Mouse (Mus musculus) kidney, embryonic 14.5 days (tissue): Measurements from ENCODE around the gene Gm572. TPM values are rescaled to one million over a fixed set of nuclear protein-coding genes. Genes with fewer than 3 reads are reported as not detected.

ENCODE experiments used
- ATAC-seq: fragments of 200-750 bp; cut with Nextera tagmentation; 2 replicates; pipeline ENCODE4 v1.8.0; 2017; ENCODE audit warnings: moderate number of reproducible peaks, mild to moderate bottlenecking, moderate TSS enrichment, moderate library complexity; ENCODE audit not compliant: low FRiP score, low TSS enrichment
- H3K27ac ChIP-seq: fragments of 300-500 bp; sonication (generic); 2 replicates; pipeline ENCODE4 v1.5.1; 2014; ENCODE audit warnings: low read depth, mild to moderate bottlenecking, low read length, moderate library complexity, mixed read lengths
- H3K27me3 ChIP-seq: fragments of 300-500 bp; sonication (generic); 2 replicates; pipeline ENCODE4 v1.6.1; 2014; ENCODE audit warnings: mild to moderate bottlenecking, low read length; ENCODE audit not compliant: control insufficient read depth, insufficient read depth
- H3K36me3 ChIP-seq: fragments of 300-500 bp; sonication (generic); 2 replicates; pipeline ENCODE4 v1.6.1; 2014; ENCODE audit warnings: low read length, mixed read lengths; ENCODE audit not compliant: control insufficient read depth, insufficient read depth
- H3K4me1 ChIP-seq: fragments of 300-500 bp; sonication (generic); 2 replicates; pipeline ENCODE4 v1.6.1; 2014; ENCODE audit warnings: low read length, mixed read lengths; ENCODE audit not compliant: control insufficient read depth, insufficient read depth
- H3K4me2 ChIP-seq: fragments of 300-500 bp; sonication (generic); replicated peaks from 2 replicates; pipeline ENCODE4 v1.6.1; 2014; ENCODE audit warnings: low read depth, mild to moderate bottlenecking, low read length
- H3K4me3 ChIP-seq: fragments of 300-500 bp; sonication (generic); 2 replicates; pipeline ENCODE4 v1.5.1; 2014; ENCODE audit warnings: mild to moderate bottlenecking, low read length
- H3K9ac ChIP-seq: fragments of 300-500 bp; sonication (generic); 2 replicates; pipeline ENCODE4 v1.6.1; 2014; ENCODE audit warnings: low read depth, mild to moderate bottlenecking, low read length, moderate library complexity
- H3K9me3 ChIP-seq: fragments of 300-500 bp; sonication (generic); 2 replicates; pipeline ENCODE4 v1.6.1; 2016; ENCODE audit warnings: low read length; ENCODE audit not compliant: control insufficient read depth
- WGBS: fragments of 180-500 bp; shearing (Covaris S2); extraction: QIAGEN DNeasy Blood & Tissue Kit; methylation state at CpG from one replicate; pipeline ENCODE4 v1.1.7; 2014; 5-methylcytosine and 5-hydroxymethylcytosine counted together
- polyA plus RNA-seq: library from polyadenylated mRNA; unstranded; fragments of >200 nt; fragmentation: Nextera tagmentation; extraction: Ambion mirVana; gene quantifications from 2 replicates; pipeline ENCODE4 v1.2.1, GENCODE M21; 2014

Gm572 gene
- polyA plus RNA-seq, 1 experiment from 2014 or later, result not detected

GRCm38 (mm10) chr4:148711323-148711722 is 68.2 kb downstream of the Gm572 start:
- H3K4me2 ChIP-seq, result no peak overlapping the region
- 7% methylated on average over 10 of the region's 10 CpGs for WGBS
- no peak overlapping the region for H3K4me3 ChIP-seq
- no peaks in the 10 kb centered on the region for H3K9me3 ChIP-seq
- H3K27ac ChIP-seq, result no peak overlapping the region
- peaks cover 17% of the 10 kb centered on the region for H3K4me1 ChIP-seq
- ATAC-seq, result peak; percentile 45; the same call in 1 of the 2 replicates
- H3K36me3 ChIP-seq, result no peaks in the 10 kb centered on the region
- H3K9ac ChIP-seq, result no peak overlapping the region
- 0 out of 2 replicates have a peak, but pooled peaks cover 2% of the 10 kb centered on the region for H3K27me3 ChIP-seq

- H3K9me3 ChIP-seq, result no peaks in the 10 kb centered on the region
- H3K4me1 ChIP-seq, result peaks cover 17% of the 10 kb centered on the region
- H3K27me3 ChIP-seq, result 0 out of 2 replicates have a peak, but pooled peaks cover 2% of the 10 kb centered on the region
- ATAC-seq, result no peak
- no peak overlapping the region for H3K27ac ChIP-seq
- no peaks in the 10 kb centered on the region for H3K36me3 ChIP-seq
- H3K4me2 ChIP-seq, result no peak overlapping the region
- H3K4me3 ChIP-seq, result no peak overlapping the region
- H3K9ac ChIP-seq, result no peak overlapping the region
- WGBS, result 34% methylated on average over 10 of the region's 10 CpGs
These were observed 69.5 kb downstream of the Gm572 start for GRCm38 (mm10) chr4:148712632-148713031.

- H3K4me1 ChIP-seq, result peaks cover 17% of the 10 kb centered on the region
- H3K27ac ChIP-seq, result no peak overlapping the region
- no peaks in the 10 kb centered on the region for H3K36me3 ChIP-seq
- no peak overlapping the region for H3K4me2 ChIP-seq
- H3K9me3 ChIP-seq, result no peaks in the 10 kb centered on the region
- no peak for ATAC-seq
- H3K4me3 ChIP-seq, result no peak overlapping the region
- H3K27me3 ChIP-seq, result 0 out of 2 replicates have a peak, but pooled peaks cover 2% of the 10 kb centered on the region
- WGBS, result 51% methylated on average over 8 of the region's 8 CpGs
- H3K9ac ChIP-seq, result no peak overlapping the region
These were observed 70.9 kb downstream of the Gm572 start for GRCm38 (mm10) chr4:148714064-148714463.

- H3K4me2 ChIP-seq, result no peak overlapping the region
- no peak for ATAC-seq
- H3K9ac ChIP-seq, result no peak overlapping the region
- 0 out of 2 replicates have a peak, but pooled peaks cover 2% of the 10 kb centered on the region for H3K27me3 ChIP-seq
- H3K27ac ChIP-seq, result no peak overlapping the region
- WGBS, result 82% methylated on average over 12 of the region's 12 CpGs
- H3K9me3 ChIP-seq, result no peaks in the 10 kb centered on the region
- H3K4me3 ChIP-seq, result no peak overlapping the region
- H3K36me3 ChIP-seq, result no peaks in the 10 kb centered on the region
- H3K4me1 ChIP-seq, result peaks cover 17% of the 10 kb centered on the region
These were observed 71.6 kb downstream of the Gm572 start for GRCm38 (mm10) chr4:148714739-148715138.

GRCm38 (mm10) chr4:148715396-148715795 is 72.3 kb downstream of the Gm572 start:
- WGBS, result 38% methylated on average over 3 of the region's 3 CpGs
- Histone ChIP-seq H3K36me3 (no peaks in the 10 kb centered on the region), H3K27me3 (0 out of 2 replicates have a peak, but pooled peaks cover 2% of the 10 kb centered on the region), H3K4me1 (peaks cover 17% of the 10 kb centered on the region), H3K9ac (no peak overlapping the region), H3K27ac (no peak overlapping the region), H3K4me2 (no peak overlapping the region), H3K9me3 (no peaks in the 10 kb centered on the region), H3K4me3 (no peak overlapping the region)
- no peak for ATAC-seq

Other genes with a start within 250 kb of the Gm572 start
- gene Ubiad1, start 198.5 kb upstream of the Gm572 start, polyA plus RNA-seq, result 13.4 and 18.6 TPM in 2 replicates
- gene Mtor, start 194.7 kb upstream of the Gm572 start, polyA plus RNA-seq, result 22.2 and 27.2 TPM in 2 replicates
- gene Angptl7, start 142.9 kb upstream of the Gm572 start, polyA plus RNA-seq, result 0.54 and 1.4 TPM in 2 replicates
- 65.7 and 101 TPM in 2 replicates for gene Exosc10, start 84.9 kb upstream of the Gm572 start, polyA plus RNA-seq
- gene Srm, start 51.8 kb upstream of the Gm572 start, polyA plus RNA-seq, result 214 and 242 TPM in 2 replicates
- 0.37 TPM in 1 of 2 replicates, not detected in the other for gene Masp2, start 40.8 kb upstream of the Gm572 start, polyA plus RNA-seq
- 183 TPM in 2 replicates for gene Tardbp, start 16.3 kb upstream of the Gm572 start, polyA plus RNA-seq
- 3.9 and 7.6 TPM in 2 replicates for gene Casz1, start 161.1 kb downstream of the Gm572 start, polyA plus RNA-seq